Mouse (Mus musculus): Measurements from ENCODE around the gene AC124502.3. TPM values are rescaled to one million over a fixed set of nuclear protein-coding genes. Genes with fewer than 3 reads are reported as not detected.

Gene AC124502.3
- polyA plus RNA-seq, 1 experiment from 2014 or later = 1.1 TPM

DNA sequence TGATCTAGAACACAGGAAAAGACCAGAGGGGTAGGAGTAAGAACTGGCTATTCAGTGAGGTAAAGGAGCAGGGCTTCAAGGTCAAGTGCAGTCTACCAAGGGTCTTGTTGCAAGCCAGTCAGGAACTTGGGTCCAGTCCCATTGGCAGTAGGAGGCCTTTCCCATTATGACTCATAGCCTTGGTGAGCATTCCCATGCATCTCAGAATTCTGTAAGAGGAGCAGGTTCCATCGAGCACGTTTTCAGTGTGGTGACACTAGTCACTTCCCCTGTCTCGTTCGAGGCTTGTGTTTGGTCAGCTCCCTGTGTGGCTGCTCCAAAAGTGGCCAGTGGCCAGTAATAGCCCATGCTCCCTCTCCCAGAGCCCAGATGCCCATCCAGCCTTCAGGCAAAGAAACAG, 6.8 kb downstream of the AC124502.3 start:
- Histone ChIP-seq H3K9me3 (ENCODE audit: control insufficient read depth, low read length) (no peaks in the 10 kb centered on the region), H3K36me3 (ENCODE audit: control insufficient read depth, insufficient read depth, low read length) (peaks cover 6% of the 10 kb centered on the region), H3K4me1 (replicated peaks; ENCODE audit: control insufficient read depth, insufficient read depth) (peaks cover under 1% of the 10 kb centered on the region; the same call in 1 of the 2 replicates), H3K4me3 (ENCODE audit: low read depth, low read length) (no peak overlapping the region), H3K27ac (replicated peaks) (no peak overlapping the region), H3K9ac (ENCODE audit: low read length) (no peak overlapping the region), H3K27me3 (ENCODE audit: control insufficient read depth, insufficient read depth, low read length) (no peaks in the 10 kb centered on the region), H3K4me2 (replicated peaks; ENCODE audit: low read depth) (no peak overlapping the region)
- 73% methylated on average over 4 of the region's 4 CpGs for WGBS
- no peak for DNase-seq (ENCODE audit: low spot score)
- ATAC-seq (ENCODE audit: low FRiP score, low TSS enrichment) = no peak
- TF ChIP-seq EP300 (optimal IDR thresholded peaks at IDR 0.05) = no peak
- TF ChIP-seq CTCF (IDR thresholded peaks at IDR 0.05; ENCODE audit: low read depth) = no peak

DNA sequence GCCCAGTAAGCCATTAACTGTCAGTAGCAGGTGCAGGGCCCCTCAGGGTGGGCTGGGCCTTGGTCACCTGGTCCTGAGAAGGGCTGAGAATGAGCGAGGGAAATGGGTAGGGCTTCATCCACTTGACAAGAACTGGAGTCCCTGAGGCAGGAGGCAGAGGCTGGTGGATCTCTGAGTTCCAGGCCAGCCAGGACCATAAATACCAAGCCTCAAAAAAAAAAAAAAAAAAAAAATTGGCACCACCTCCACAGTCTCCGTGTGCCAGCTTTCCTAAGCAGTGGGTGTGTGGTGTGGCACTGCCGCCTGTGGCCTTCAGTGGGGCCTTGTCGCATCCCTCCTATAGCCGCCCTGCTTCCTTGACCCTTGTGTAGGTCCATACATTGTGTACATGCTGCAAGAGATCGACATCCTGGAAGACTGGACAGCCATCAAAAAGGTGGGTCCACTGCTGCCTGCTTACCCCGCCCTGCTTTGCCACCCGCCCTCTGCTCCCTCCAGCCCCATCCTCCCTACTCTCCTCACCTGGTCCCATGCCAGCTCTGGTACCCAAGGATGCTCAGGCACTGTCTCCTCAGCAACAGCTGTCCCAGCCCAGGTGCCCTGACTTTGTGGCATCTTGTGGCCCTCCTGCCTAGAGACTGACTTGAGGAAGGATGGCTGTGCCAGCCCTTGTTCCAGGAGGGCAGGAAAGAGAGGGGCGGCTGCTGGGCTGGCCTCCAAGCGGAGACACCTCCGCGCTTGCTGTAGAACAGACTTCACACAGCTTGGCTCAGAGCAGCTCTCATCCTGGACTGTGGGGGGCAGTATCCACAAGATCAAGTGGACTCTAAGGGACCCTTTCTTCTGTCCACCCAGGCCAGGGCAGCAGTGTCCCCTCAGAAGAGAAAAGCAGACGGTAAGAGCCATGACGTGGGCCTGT, 9.7 kb downstream of the AC124502.3 start:
- H3K27ac ChIP-seq (replicated peaks) = no peak overlapping the region
- no peak overlapping the region for H3K4me3 ChIP-seq (ENCODE audit: low read depth, low read length)
- H3K27me3 ChIP-seq (ENCODE audit: control insufficient read depth, insufficient read depth, low read length) = no peaks in the 10 kb centered on the region
- peaks cover 6% of the 10 kb centered on the region for H3K36me3 ChIP-seq (ENCODE audit: control insufficient read depth, insufficient read depth, low read length)
- no peaks in the 10 kb centered on the region; the same call in 1 of the 2 replicates for H3K4me1 ChIP-seq (replicated peaks; ENCODE audit: control insufficient read depth, insufficient read depth)
- no peak overlapping the region for H3K9ac ChIP-seq (ENCODE audit: low read length)
- 76% methylated on average over 14 of the region's 14 CpGs for WGBS
- DNase-seq (ENCODE audit: low spot score) (no peak), ATAC-seq (ENCODE audit: low FRiP score, low TSS enrichment) (no peak)
- H3K4me2 ChIP-seq (replicated peaks; ENCODE audit: low read depth) = no peak overlapping the region
- no peaks in the 10 kb centered on the region for H3K9me3 ChIP-seq (ENCODE audit: control insufficient read depth, low read length)
- TF ChIP-seq EP300 (optimal IDR thresholded peaks at IDR 0.05) = no peak
- peak; percentile 23; the same call in 1 of the 2 replicates for TF ChIP-seq CTCF (IDR thresholded peaks at IDR 0.05; ENCODE audit: low read depth)

DNA sequence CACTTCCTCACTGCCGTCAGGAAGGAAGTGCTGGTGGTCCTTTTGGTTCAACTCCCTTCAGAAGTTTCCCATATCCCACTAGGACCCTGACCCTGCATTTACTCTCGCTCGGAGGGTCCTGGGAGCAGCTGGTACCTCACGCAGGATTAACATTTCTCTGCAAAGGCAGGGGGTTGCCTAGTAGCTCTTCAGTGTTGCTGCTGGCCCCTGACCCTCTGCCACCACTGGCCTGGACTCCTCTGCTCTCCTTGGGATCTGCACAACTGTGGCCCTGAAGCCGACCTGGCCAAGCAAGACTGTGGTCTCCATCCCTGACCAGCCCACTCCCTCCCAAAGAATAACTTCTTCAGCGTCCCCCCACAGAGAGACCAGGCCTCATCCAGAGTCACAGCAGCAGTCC, 10.6 kb downstream of the AC124502.3 start:
- Histone ChIP-seq H3K4me2 (replicated peaks; ENCODE audit: low read depth) (no peak overlapping the region), H3K27ac (replicated peaks) (no peak overlapping the region; the same call in 1 of the 2 replicates), H3K4me3 (ENCODE audit: low read depth, low read length) (no peak overlapping the region), H3K36me3 (ENCODE audit: control insufficient read depth, insufficient read depth, low read length) (peaks cover 6% of the 10 kb centered on the region), H3K27me3 (ENCODE audit: control insufficient read depth, insufficient read depth, low read length) (no peaks in the 10 kb centered on the region), H3K9ac (ENCODE audit: low read length) (no peak overlapping the region), H3K4me1 (replicated peaks; ENCODE audit: control insufficient read depth, insufficient read depth) (no peaks in the 10 kb centered on the region; the same call in 1 of the 2 replicates), H3K9me3 (ENCODE audit: control insufficient read depth, low read length) (no peaks in the 10 kb centered on the region)
- TF ChIP-seq EP300 (optimal IDR thresholded peaks at IDR 0.05) = no peak
- no peak for TF ChIP-seq CTCF (IDR thresholded peaks at IDR 0.05; ENCODE audit: low read depth)
- ATAC-seq (ENCODE audit: low FRiP score, low TSS enrichment) (no peak), DNase-seq (ENCODE audit: low spot score) (no peak)
- 79% methylated on average over 6 of the region's 6 CpGs for WGBS

DNA sequence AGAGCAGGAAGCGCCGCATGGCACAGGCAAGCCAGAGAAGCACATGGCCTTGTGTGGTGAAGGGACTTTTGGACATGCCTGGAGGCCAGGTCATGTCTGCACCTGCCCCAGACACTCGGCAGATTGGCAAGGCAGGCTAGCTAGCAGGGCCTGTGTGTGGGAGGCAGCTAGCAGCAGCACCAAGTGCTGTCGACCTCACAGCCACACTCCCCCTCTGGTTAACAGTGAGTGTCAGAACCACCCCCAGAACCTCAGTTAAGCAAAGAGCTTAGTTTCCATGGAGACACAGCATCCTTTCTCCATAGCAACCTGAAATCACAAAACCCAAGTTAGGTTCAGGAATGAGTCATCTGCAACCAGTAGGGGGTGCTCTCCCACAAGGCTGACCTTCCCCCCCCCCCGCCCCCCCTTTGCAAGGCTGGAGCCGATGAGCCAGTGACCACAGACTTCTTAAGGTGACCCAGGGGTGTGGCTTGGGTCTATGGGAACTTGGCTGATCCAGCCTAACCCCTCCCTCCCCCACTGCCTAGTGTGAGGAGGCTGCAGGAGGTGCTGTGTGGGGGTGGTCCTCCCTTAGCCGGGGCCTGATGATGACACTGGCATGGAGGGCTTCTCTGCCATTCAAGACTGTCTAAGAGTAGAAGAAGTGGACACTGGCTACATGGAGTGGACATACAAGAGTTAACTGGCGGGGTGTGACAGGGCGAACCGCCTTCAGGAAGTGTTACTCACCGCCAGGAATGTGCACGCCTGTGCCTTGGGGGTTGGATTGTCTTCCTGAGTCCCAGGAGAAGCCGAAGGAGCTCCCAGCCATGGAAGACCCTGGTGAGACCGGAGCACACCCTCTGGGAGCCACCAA, 11.6 kb downstream of the AC124502.3 start, which contains the start of gene Rin1:
Gene Rin1, plus strand, starts transcription at position 435 of the 859 bp plus-strand sequence.
- peak; percentile 74 for TF ChIP-seq CTCF (IDR thresholded peaks at IDR 0.05; ENCODE audit: low read depth)
- TF ChIP-seq EP300 (optimal IDR thresholded peaks at IDR 0.05) = no peak
- peak within 1 kb of the TSS; percentile 63 for H3K4me2 ChIP-seq (replicated peaks; ENCODE audit: low read depth)
- ATAC-seq (ENCODE audit: low FRiP score, low TSS enrichment) (peak; percentile 78), DNase-seq (ENCODE audit: low spot score) (peak; percentile 85)
- peak within 1 kb of the TSS; percentile 35 for H3K4me3 ChIP-seq (ENCODE audit: low read depth, low read length)
- 18% methylated on average over 14 of the region's 14 CpGs for WGBS
- no peaks in the 10 kb centered on the region for H3K9me3 ChIP-seq (ENCODE audit: control insufficient read depth, low read length)
- H3K36me3 ChIP-seq (ENCODE audit: control insufficient read depth, insufficient read depth, low read length) = peaks cover 6% of the 10 kb centered on the region
- no peaks in the 10 kb centered on the region for H3K27me3 ChIP-seq (ENCODE audit: control insufficient read depth, insufficient read depth, low read length)
- H3K9ac ChIP-seq (ENCODE audit: low read length) = peak within 1 kb of the TSS; percentile 49
- no peaks in the 10 kb centered on the region; the same call in 1 of the 2 replicates for H3K4me1 ChIP-seq (replicated peaks; ENCODE audit: control insufficient read depth, insufficient read depth)
- H3K27ac ChIP-seq (replicated peaks) = peak within 1 kb of the TSS; percentile 65

DNA sequence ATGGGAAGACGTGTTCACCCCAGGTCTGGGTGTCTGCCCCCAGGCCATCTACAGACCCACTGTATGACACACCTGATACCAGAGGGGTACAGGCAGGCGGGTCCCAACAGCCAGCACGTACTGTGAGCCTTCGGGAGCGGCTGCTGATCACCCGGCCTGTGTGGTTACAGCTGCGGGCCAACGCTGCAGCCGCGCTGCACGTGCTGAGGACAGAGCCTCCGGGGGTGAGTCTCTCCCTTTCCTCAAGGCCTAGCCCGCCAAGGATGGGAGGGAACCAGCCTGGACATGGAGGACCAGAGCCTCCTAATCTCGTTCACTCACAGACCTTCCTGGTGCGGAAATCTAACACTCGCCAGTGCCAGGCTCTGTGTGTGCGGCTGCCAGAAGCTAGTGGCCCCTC, 12.3 kb downstream of the AC124502.3 start:
- H3K27ac ChIP-seq (replicated peaks) = peak overlapping the region; percentile 65
- peaks cover 6% of the 10 kb centered on the region for H3K36me3 ChIP-seq (ENCODE audit: control insufficient read depth, insufficient read depth, low read length)
- 5% methylated on average over 17 of the region's 17 CpGs for WGBS
- H3K27me3 ChIP-seq (ENCODE audit: control insufficient read depth, insufficient read depth, low read length) = no peaks in the 10 kb centered on the region
- H3K9ac ChIP-seq (ENCODE audit: low read length) = peak overlapping the region; percentile 49
- H3K4me1 ChIP-seq (replicated peaks; ENCODE audit: control insufficient read depth, insufficient read depth) = no peaks in the 10 kb centered on the region; the same call in 1 of the 2 replicates
- DNase-seq (ENCODE audit: low spot score) (peak; percentile 61), ATAC-seq (ENCODE audit: low FRiP score, low TSS enrichment) (peak; percentile 33)
- TF ChIP-seq EP300 (optimal IDR thresholded peaks at IDR 0.05) = no peak
- TF ChIP-seq CTCF (IDR thresholded peaks at IDR 0.05; ENCODE audit: low read depth) = no peak
- peak overlapping the region; percentile 35 for H3K4me3 ChIP-seq (ENCODE audit: low read depth, low read length)
- H3K9me3 ChIP-seq (ENCODE audit: control insufficient read depth, low read length) = no peaks in the 10 kb centered on the region
- H3K4me2 ChIP-seq (replicated peaks; ENCODE audit: low read depth) = peak overlapping the region; percentile 63
